Mouse (Mus musculus) heart, postnatal 0 days (tissue): ENCODE data around the gene Prr5l. TPM values are rescaled to one million over a fixed set of nuclear protein-coding genes. Genes with fewer than 3 reads are reported as not detected.

Experiments
- ATAC-seq: fragments of 200-750 bp; cut with Nextera tagmentation; 2 replicates; pipeline ENCODE4 v1.8.0; 2017; ENCODE audit warnings: low read depth, moderate number of reproducible peaks, moderate library complexity; ENCODE audit not compliant: insufficient read depth
- DNase-seq: peaks from one replicate; pipeline ENCODE4 v3.0.0-alpha.2; 2016; ENCODE audit warnings: low spot score
- H3K27ac ChIP-seq: fragments of 300-500 bp; sonication (generic); 2 replicates; pipeline ENCODE4 v1.5.1; 2014; ENCODE audit warnings: low read depth, mild to moderate bottlenecking
- H3K27me3 ChIP-seq: fragments of 300-500 bp; sonication (generic); 2 replicates; pipeline ENCODE4 v1.6.1; 2014; ENCODE audit warnings: low read length, mixed read lengths; ENCODE audit not compliant: control insufficient read depth, insufficient read depth
- H3K36me3 ChIP-seq: fragments of 300-500 bp; sonication (generic); replicated peaks from 2 replicates; pipeline ENCODE4 v1.6.1; 2014; ENCODE audit warnings: low read length, mixed read lengths; ENCODE audit not compliant: control insufficient read depth, insufficient read depth
- H3K4me1 ChIP-seq: fragments of 300-500 bp; sonication (generic); 2 replicates; pipeline ENCODE4 v1.6.1; 2014; ENCODE audit warnings: antibody characterized with exemption; ENCODE audit not compliant: control insufficient read depth, insufficient read depth
- H3K4me2 ChIP-seq: fragments of 300-500 bp; sonication (generic); 2 replicates; pipeline ENCODE4 v1.6.1; 2014; ENCODE audit warnings: low read depth, mild to moderate bottlenecking, low read length, moderate library complexity
- H3K4me3 ChIP-seq: fragments of 300-500 bp; sonication (generic); 2 replicates; pipeline ENCODE4 v1.5.1; 2014; ENCODE audit warnings: low read depth, low read length
- H3K9ac ChIP-seq: fragments of 300-500 bp; sonication (generic); replicated peaks from 2 replicates; pipeline ENCODE4 v1.6.1; 2014; ENCODE audit warnings: low read depth, low read length, mixed read lengths
- H3K9me3 ChIP-seq: fragments of 300-500 bp; sonication (generic); replicated peaks from 2 replicates; pipeline ENCODE4 v1.6.1; 2016; ENCODE audit warnings: low read length; ENCODE audit not compliant: control insufficient read depth
- CTCF ChIP-seq: IDR thresholded peaks from 2 replicates; pipeline ENCODE4 v1.5.1; 2016; ENCODE audit warnings: antibody characterized with exemption, control low read depth, low read depth
- EP300 ChIP-seq: IDR thresholded peaks from 2 replicates; pipeline ENCODE4 v1.6.1; 2016; ENCODE audit warnings: antibody characterized with exemption, low read depth
- WGBS: fragments of 180-500 bp; shearing (Covaris S2); extraction: QIAGEN DNeasy Blood & Tissue Kit; methylation state at CpG from one replicate; pipeline ENCODE4 v1.1.7; 2014; 5-methylcytosine and 5-hydroxymethylcytosine counted together
- polyA plus RNA-seq: library from polyadenylated mRNA; unstranded; fragments of >200 nt; fragmentation: Nextera tagmentation; extraction: Ambion mirVana; gene quantifications from 2 replicates; pipeline ENCODE4 v1.2.1, GENCODE M21; 2015
- total RNA-seq: library from RNA; depleted of rRNA; stranded (reverse); fragments of >200 nt; gene quantifications from 2 replicates; pipeline ENCODE4 v1.2.3, GENCODE M21; 2014; ENCODE audit warnings: low replicate concordance

Gene Prr5l
- total and polyA plus RNA-seq, 2 experiments from 2014 or later: 2.9 to 16.1 TPM

GRCm38 (mm10) chr2:101693577-101694215 lies 189.1 kb downstream of the Prr5l start:
- ATAC-seq (no peak), DNase-seq (peak; percentile 16)
- no peak overlapping the region for H3K4me3 ChIP-seq
- no peak overlapping the region for H3K9ac ChIP-seq
- WGBS: 53% methylated on average over 5 of the region's 5 CpGs
- H3K9me3 ChIP-seq: no peaks in the 10 kb centered on the region
- TF ChIP-seq CTCF (peak; percentile 64), EP300 (no peak)
- no peak overlapping the region for H3K27ac ChIP-seq
- no peaks in the 10 kb centered on the region for H3K27me3 ChIP-seq
- peaks cover 69% of the 10 kb centered on the region for H3K36me3 ChIP-seq
- H3K4me1 ChIP-seq: no peaks in the 10 kb centered on the region
- no peak overlapping the region for H3K4me2 ChIP-seq

GRCm38 (mm10) chr2:101693043-101693442 lies 189.8 kb downstream of the Prr5l start:
- Histone ChIP-seq H3K36me3 (peaks cover 69% of the 10 kb centered on the region), H3K9me3 (no peaks in the 10 kb centered on the region), H3K4me1 (no peaks in the 10 kb centered on the region), H3K4me3 (no peak overlapping the region), H3K9ac (no peak overlapping the region), H3K4me2 (no peak overlapping the region), H3K27me3 (no peaks in the 10 kb centered on the region), H3K27ac (no peak overlapping the region)
- DNase-seq (no peak), ATAC-seq (no peak)
- TF ChIP-seq EP300 (no peak), CTCF (no peak)
- 33% methylated on average over 4 of the region's 4 CpGs for WGBS

GRCm38 (mm10) chr2:101690252-101690827 lies 192.5 kb downstream of the Prr5l start:
- peaks cover 69% of the 10 kb centered on the region for H3K36me3 ChIP-seq
- no peaks in the 10 kb centered on the region for H3K9me3 ChIP-seq
- no peaks in the 10 kb centered on the region for H3K4me1 ChIP-seq
- no peak overlapping the region for H3K27ac ChIP-seq
- no peaks in the 10 kb centered on the region for H3K27me3 ChIP-seq
- TF ChIP-seq CTCF (no peak), EP300 (no peak)
- H3K9ac ChIP-seq: no peak overlapping the region
- ATAC-seq (no peak), DNase-seq (no peak)
- H3K4me2 ChIP-seq: no peak overlapping the region
- H3K4me3 ChIP-seq: no peak overlapping the region
- 91% methylated on average over 9 of the region's 9 CpGs for WGBS

- DNase-seq (no peak), ATAC-seq (no peak)
- WGBS: 93% methylated on average over 5 of the region's 5 CpGs
- Histone ChIP-seq H3K36me3 (peaks cover 68% of the 10 kb centered on the region), H3K27me3 (no peaks in the 10 kb centered on the region), H3K27ac (no peak overlapping the region), H3K9ac (no peak overlapping the region), H3K4me3 (no peak overlapping the region), H3K9me3 (no peaks in the 10 kb centered on the region), H3K4me1 (no peaks in the 10 kb centered on the region), H3K4me2 (no peak overlapping the region)
- TF ChIP-seq EP300: no peak
- TF ChIP-seq CTCF: no peak
Measured at GRCm38 (mm10) chr2:101688011-101688410, 194.8 kb downstream of the Prr5l start.

- ATAC-seq: no peak
- no peak overlapping the region for H3K4me2 ChIP-seq
- H3K27ac ChIP-seq: no peak overlapping the region
- no peaks in the 10 kb centered on the region for H3K27me3 ChIP-seq
- H3K4me3 ChIP-seq: no peak overlapping the region
- peaks cover 42% of the 10 kb centered on the region for H3K36me3 ChIP-seq
- no peak for TF ChIP-seq CTCF
- no peak for TF ChIP-seq EP300
- no peak for DNase-seq
- H3K9me3 ChIP-seq: no peaks in the 10 kb centered on the region
- 80% methylated on average over 12 of the region's 12 CpGs for WGBS
- H3K9ac ChIP-seq: no peak overlapping the region
- H3K4me1 ChIP-seq: peaks cover 3% of the 10 kb centered on the region; the same call in 1 of the 2 replicates
Measured at GRCm38 (mm10) chr2:101684421-101684820, 198.4 kb downstream of the Prr5l start.
